10 mouse cellular contexts compared by ENCODE assay signal in genomic region chr7:80296462-80296861, GRCm38 (mm10). TPM values are rescaled to one million over a fixed set of nuclear protein-coding genes. Genes with fewer than 3 reads are reported as not detected.
DNase-seq lines count a peak whose midpoint lies in the region; ATAC-seq and TF ChIP-seq lines count a peak whose summit lies in the region.
"Had no signal": no experiment of that assay in that cellular context is flagged by ENCODE, and none has a peak within 500 bp of the region (broad histone marks: within the 10 kb centered on the region; RNA-seq: fewer than 3 reads in every experiment).

No protein-coding gene starts in this region.

- TF ChIP-seq CTCF in intestine, postnatal 0 days (IDR thresholded peaks at IDR 0.05; ENCODE audit: low read depth) = no peak
- TF ChIP-seq CTCF in ES-Bruce4 (IDR thresholded peaks at IDR 0.05; ENCODE audit: low read depth, low read length) = no peak

- WGBS in intestine, embryonic 15.5 days = 89% methylated on average over 6 of the region's 6 CpGs
- 74% methylated on average over 6 of the region's 6 CpGs for WGBS in intestine, postnatal 0 days
- 94% methylated on average over 6 of the region's 6 CpGs for WGBS in embryonic facial prominence, embryonic 10.5 days
- WGBS in liver, embryonic 12.5 days (ENCODE audit: insufficient replicate concordance) = 83% methylated on average over 6 of the region's 6 CpGs

- TF ChIP-seq POLR2A in ES-Bruce4 (IDR thresholded peaks at IDR 0.05; ENCODE audit: insufficient read depth, low read length) = no peak

- no peak overlapping the region for H3K9ac ChIP-seq in intestine, embryonic 15.5 days
- H3K9ac ChIP-seq in intestine, postnatal 0 days (ENCODE audit: low read depth, low read length) = no peak overlapping the region
- peak overlapping the region; percentile 60 for H3K9ac ChIP-seq in ES-Bruce4 (ENCODE audit: low read depth, poor library complexity, severe bottlenecking)
- peak overlapping the region; percentile 95 for H3K9ac ChIP-seq in liver, embryonic 12.5 days

- no peak overlapping the region for H3K4me3 ChIP-seq in intestine, embryonic 15.5 days (replicated peaks)
- H3K4me3 ChIP-seq in intestine, postnatal 0 days (ENCODE audit: low read depth, low read length) = no peak overlapping the region
- H3K4me3 ChIP-seq in ES-Bruce4 (ENCODE audit: low read depth, low read length) = no peak overlapping the region; the same call in 1 of the 2 replicates
- H3K4me3 ChIP-seq in embryonic facial prominence, embryonic 10.5 days = peak overlapping the region; percentile 81; the same call in 1 of the 2 replicates
- peak overlapping the region; percentile 89 for H3K4me3 ChIP-seq in liver, embryonic 12.5 days

- TF ChIP-seq EP300 in ES-Bruce4 (IDR thresholded peaks at IDR 0.05; ENCODE audit: insufficient read depth, low read depth, low read length) = no peak

- no peak for DNase-seq in embryonic facial prominence, embryonic 10.5 days (ENCODE audit: low spot score)
- no peak for DNase-seq in cerebellum, postnatal 36 days
- DNase-seq: gastrocnemius, postnatal 25 days; layer of hippocampus, postnatal 36 days had no signal

- H3K9me3 ChIP-seq in intestine, embryonic 15.5 days = no peaks in the 10 kb centered on the region
- no peaks in the 10 kb centered on the region for H3K9me3 ChIP-seq in intestine, postnatal 0 days (ENCODE audit: control insufficient read depth)
- no peaks in the 10 kb centered on the region for H3K9me3 ChIP-seq in ES-Bruce4 (replicated peaks; ENCODE audit: control insufficient read depth, insufficient read depth, low read length, poor library complexity, severe bottlenecking)
- no peaks in the 10 kb centered on the region for H3K9me3 ChIP-seq in embryonic facial prominence, embryonic 10.5 days
- H3K9me3 ChIP-seq in liver, embryonic 12.5 days (replicated peaks) = no peaks in the 10 kb centered on the region

- no peak for ATAC-seq in intestine, embryonic 15.5 days
- no peak for ATAC-seq in intestine, postnatal 0 days
- ATAC-seq in liver, embryonic 12.5 days = no peak
- ATAC-seq in erythroid progenitor cell, adult 5-6 weeks (replicated peaks; ENCODE audit: low FRiP score, poor library complexity, severe bottlenecking) = no peak

- peaks cover 10% of the 10 kb centered on the region; the same call in 1 of the 2 replicates for H3K36me3 ChIP-seq in intestine, embryonic 15.5 days
- H3K36me3 ChIP-seq in intestine, postnatal 0 days (ENCODE audit: control insufficient read depth, insufficient read depth) = 0 out of 2 replicates have a peak, but pooled peaks cover 8% of the 10 kb centered on the region
- H3K36me3 ChIP-seq in ES-Bruce4 (ENCODE audit: control insufficient read depth, insufficient read depth, low read length, poor library complexity, severe bottlenecking) = peaks cover 28% of the 10 kb centered on the region
- H3K36me3 ChIP-seq in embryonic facial prominence, embryonic 10.5 days (replicated peaks) = peaks cover 56% of the 10 kb centered on the region
- peaks cover 57% of the 10 kb centered on the region for H3K36me3 ChIP-seq in liver, embryonic 12.5 days

- H3K27me3 ChIP-seq in intestine, embryonic 15.5 days (replicated peaks) = no peaks in the 10 kb centered on the region
- no peaks in the 10 kb centered on the region for H3K27me3 ChIP-seq in intestine, postnatal 0 days (replicated peaks; ENCODE audit: control insufficient read depth, insufficient read depth, low read length)
- no peaks in the 10 kb centered on the region for H3K27me3 ChIP-seq in ES-Bruce4 (ENCODE audit: control insufficient read depth, insufficient read depth, low read length, poor library complexity, severe bottlenecking)
- no peaks in the 10 kb centered on the region for H3K27me3 ChIP-seq in embryonic facial prominence, embryonic 10.5 days (replicated peaks; ENCODE audit: low read depth, poor library complexity, severe bottlenecking)
- no peaks in the 10 kb centered on the region for H3K27me3 ChIP-seq in liver, embryonic 12.5 days (replicated peaks)

- H3K4me1 ChIP-seq in intestine, embryonic 15.5 days (replicated peaks) = peaks cover 3% of the 10 kb centered on the region; the same call in 1 of the 2 replicates
- no peaks in the 10 kb centered on the region for H3K4me1 ChIP-seq in intestine, postnatal 0 days (replicated peaks; ENCODE audit: control insufficient read depth, insufficient read depth, low read length)
- H3K4me1 ChIP-seq in ES-Bruce4 (ENCODE audit: control insufficient read depth, insufficient read depth, low read length) = no peaks in the 10 kb centered on the region
- peaks cover 32% of the 10 kb centered on the region for H3K4me1 ChIP-seq in embryonic facial prominence, embryonic 10.5 days
- peaks cover 70% of the 10 kb centered on the region for H3K4me1 ChIP-seq in liver, embryonic 12.5 days

- no peak overlapping the region for H3K27ac ChIP-seq in intestine, embryonic 15.5 days
- H3K27ac ChIP-seq in intestine, postnatal 0 days (ENCODE audit: low read depth, low read length) = no peak overlapping the region
- no peak overlapping the region for H3K27ac ChIP-seq in ES-Bruce4 (ENCODE audit: insufficient read depth, low read length)
- H3K27ac ChIP-seq in embryonic facial prominence, embryonic 10.5 days (replicated peaks) = no peak overlapping the region
- H3K27ac ChIP-seq in liver, embryonic 12.5 days = no peak overlapping the region
- H3K27ac ChIP-seq: macrophage had no signal

- 0 out of 2 replicates have a peak overlapping the region, but pooled peaks have one; percentile 64 for H3K4me2 ChIP-seq in intestine, embryonic 15.5 days (replicated peaks)
- no peak overlapping the region; the same call in 1 of the 2 replicates for H3K4me2 ChIP-seq in intestine, postnatal 0 days (replicated peaks; ENCODE audit: low read depth)
- peak overlapping the region; percentile 71 for H3K4me2 ChIP-seq in liver, embryonic 12.5 days

RNA-seq across cellular contexts. Expression of gene Prc1, which starts 2.2 kb away (rescaled TPM):
- 118 and 121 TPM in 2 replicates for polyA plus RNA-seq in intestine, embryonic 15.5 days (2015; fragmentation: Nextera tagmentation; extraction: Ambion mirVana)
- polyA plus RNA-seq in intestine, postnatal 0 days (2015; fragmentation: Nextera tagmentation; extraction: Ambion mirVana) = 32.5 TPM in 2 replicates
- polyA plus RNA-seq in ES-Bruce4 (2011; ENCODE audit: insufficient read depth, insufficient read length, low read depth, missing spikeins) = 246 and 258 TPM in 2 replicates
- 196 and 199 TPM in 2 replicates for polyA plus RNA-seq in embryonic facial prominence, embryonic 10.5 days (2016; fragmentation: Nextera tagmentation; extraction: Ambion mirVana)
- polyA plus RNA-seq in liver, embryonic 12.5 days (2016; fragmentation: Nextera tagmentation; extraction: Ambion mirVana) = 150 and 158 TPM in 2 replicates
- total RNA-seq in erythroid progenitor cell, adult 5-6 weeks (2015; ENCODE audit: low replicate concordance) = 893 and 1,097 TPM in 2 replicates
- 1,788 and 2,160 TPM in 2 replicates for total RNA-seq in erythroid progenitor cell, adult 5-6 weeks (2017; ENCODE audit: low replicate concordance)

RNA-seq across cellular contexts. Expression of gene Vps33b, which starts 27.0 kb away (rescaled TPM):
- polyA plus RNA-seq in intestine, embryonic 15.5 days (2015; fragmentation: Nextera tagmentation; extraction: Ambion mirVana) = 12.7 and 14.8 TPM in 2 replicates
- polyA plus RNA-seq in intestine, postnatal 0 days (2015; fragmentation: Nextera tagmentation; extraction: Ambion mirVana) = 11.7 and 12.9 TPM in 2 replicates
- polyA plus RNA-seq in ES-Bruce4 (2011; ENCODE audit: insufficient read depth, insufficient read length, low read depth, missing spikeins) = 15.7 and 16.2 TPM in 2 replicates
- 17.3 and 18.0 TPM in 2 replicates for polyA plus RNA-seq in embryonic facial prominence, embryonic 10.5 days (2016; fragmentation: Nextera tagmentation; extraction: Ambion mirVana)
- 9.0 and 11.4 TPM in 2 replicates for polyA plus RNA-seq in liver, embryonic 12.5 days (2016; fragmentation: Nextera tagmentation; extraction: Ambion mirVana)
- 23.4 and 28.5 TPM in 2 replicates for total RNA-seq in erythroid progenitor cell, adult 5-6 weeks (2015; ENCODE audit: low replicate concordance)
- 4.9 and 27.5 TPM in 2 replicates for total RNA-seq in erythroid progenitor cell, adult 5-6 weeks (2017; ENCODE audit: low replicate concordance)

RNA-seq across cellular contexts. Expression of gene Rccd1, which starts 27.8 kb away (rescaled TPM):
- 9.3 and 10.7 TPM in 2 replicates for polyA plus RNA-seq in intestine, embryonic 15.5 days (2015; fragmentation: Nextera tagmentation; extraction: Ambion mirVana)
- 3.2 and 4.4 TPM in 2 replicates for polyA plus RNA-seq in intestine, postnatal 0 days (2015; fragmentation: Nextera tagmentation; extraction: Ambion mirVana)
- 16.3 and 26.5 TPM in 2 replicates for polyA plus RNA-seq in ES-Bruce4 (2011; ENCODE audit: insufficient read depth, insufficient read length, low read depth, missing spikeins)
- polyA plus RNA-seq in embryonic facial prominence, embryonic 10.5 days (2016; fragmentation: Nextera tagmentation; extraction: Ambion mirVana) = 12.0 and 13.2 TPM in 2 replicates
- 5.1 and 5.6 TPM in 2 replicates for polyA plus RNA-seq in liver, embryonic 12.5 days (2016; fragmentation: Nextera tagmentation; extraction: Ambion mirVana)
- 3.8 and 12.6 TPM in 2 replicates for total RNA-seq in erythroid progenitor cell, adult 5-6 weeks (2015; ENCODE audit: low replicate concordance)
- total RNA-seq in erythroid progenitor cell, adult 5-6 weeks (2017; ENCODE audit: low replicate concordance) = 1.1 and 6.3 TPM in 2 replicates

RNA-seq across cellular contexts. Expression of gene Ngrn, which starts 35.4 kb away (rescaled TPM):
- 51.3 and 52.8 TPM in 2 replicates for polyA plus RNA-seq in intestine, embryonic 15.5 days (2015; fragmentation: Nextera tagmentation; extraction: Ambion mirVana)
- polyA plus RNA-seq in intestine, postnatal 0 days (2015; fragmentation: Nextera tagmentation; extraction: Ambion mirVana) = 28.2 and 30.2 TPM in 2 replicates
- polyA plus RNA-seq in ES-Bruce4 (2011; ENCODE audit: insufficient read depth, insufficient read length, low read depth, missing spikeins) = 29.1 and 32.5 TPM in 2 replicates
- 42.7 and 43.2 TPM in 2 replicates for polyA plus RNA-seq in embryonic facial prominence, embryonic 10.5 days (2016; fragmentation: Nextera tagmentation; extraction: Ambion mirVana)
- polyA plus RNA-seq in liver, embryonic 12.5 days (2016; fragmentation: Nextera tagmentation; extraction: Ambion mirVana) = 42.0 and 45.6 TPM in 2 replicates
- 28.8 and 31.9 TPM in 2 replicates for total RNA-seq in erythroid progenitor cell, adult 5-6 weeks (2015; ENCODE audit: low replicate concordance)
- 10.1 and 18.8 TPM in 2 replicates for total RNA-seq in erythroid progenitor cell, adult 5-6 weeks (2017; ENCODE audit: low replicate concordance)

RNA-seq across cellular contexts. Expression of gene Unc45a, which starts 44.3 kb away (rescaled TPM):
- polyA plus RNA-seq in intestine, embryonic 15.5 days (2015; fragmentation: Nextera tagmentation; extraction: Ambion mirVana) = 37.0 and 37.6 TPM in 2 replicates
- 19.7 and 20.0 TPM in 2 replicates for polyA plus RNA-seq in intestine, postnatal 0 days (2015; fragmentation: Nextera tagmentation; extraction: Ambion mirVana)
- polyA plus RNA-seq in ES-Bruce4 (2011; ENCODE audit: insufficient read depth, insufficient read length, low read depth, missing spikeins) = 24.0 and 25.3 TPM in 2 replicates
- polyA plus RNA-seq in embryonic facial prominence, embryonic 10.5 days (2016; fragmentation: Nextera tagmentation; extraction: Ambion mirVana) = 51.3 and 53.3 TPM in 2 replicates
- polyA plus RNA-seq in liver, embryonic 12.5 days (2016; fragmentation: Nextera tagmentation; extraction: Ambion mirVana) = 17.1 and 17.3 TPM in 2 replicates
- 1.4 and 2.5 TPM in 2 replicates for total RNA-seq in erythroid progenitor cell, adult 5-6 weeks (2015; ENCODE audit: low replicate concordance)
- 2.2 and 14.5 TPM in 2 replicates for total RNA-seq in erythroid progenitor cell, adult 5-6 weeks (2017; ENCODE audit: low replicate concordance)

Comparison
In these comparisons a context has a peak if more than half of its experiments do, and no peak if none do; other contexts are left out.
1. H3K4me3 ChIP-seq: peak in embryonic facial prominence, embryonic 10.5 days (single experiment) and liver, embryonic 12.5 days (single experiment); none in intestine, embryonic 15.5 days (single experiment), intestine, postnatal 0 days (single experiment) and ES-Bruce4 (single experiment).
2. H3K9ac ChIP-seq: peak in ES-Bruce4 (single experiment) and liver, embryonic 12.5 days (single experiment); none in intestine, embryonic 15.5 days (single experiment) and intestine, postnatal 0 days (single experiment).